Mouse (Mus musculus) kidney, adult 2 months (tissue): Measurements from ENCODE around the gene Anks1.

ENCODE experiments used
- CTCF ChIP-seq: fragments of 200-500 bp; conservative IDR thresholded peaks from 2 replicates; pipeline ENCODE4 v1.5.1; 2011; ENCODE audit warnings: low read depth, mild to moderate bottlenecking, control low read depth, low read length, moderate library complexity, mixed read lengths; ENCODE audit not compliant: insufficient read depth, insufficient read length
- POLR2A ChIP-seq: fragments of 200-500 bp; IDR thresholded peaks from one replicate; pipeline ENCODE4 v1.6.1; 2011; ENCODE audit warnings: low read depth, low read length, control low read depth

DNA sequence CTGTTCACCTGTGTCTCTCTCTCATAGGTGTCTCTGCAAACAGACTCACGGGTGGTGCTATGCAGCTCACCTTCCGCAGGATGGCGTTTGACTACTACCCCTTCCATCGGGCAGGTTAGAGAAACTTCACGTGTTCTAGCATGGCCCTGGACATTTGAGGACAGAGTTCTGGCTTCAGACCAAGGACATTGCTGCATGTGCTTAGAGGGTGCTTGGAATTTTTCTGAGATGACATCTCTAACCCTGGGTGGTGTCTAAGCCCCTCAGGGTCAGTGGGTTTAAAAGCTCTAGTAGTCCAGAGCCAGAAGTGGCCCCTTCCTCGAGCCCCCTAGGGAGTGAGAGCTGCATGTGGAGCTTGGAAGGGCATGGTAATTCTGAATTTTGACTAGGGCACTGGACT, 25.1 kb upstream of the Anks1 start:
- TF ChIP-seq CTCF: no peak
- TF ChIP-seq POLR2A: no peak
